Mouse (Mus musculus) midbrain, embryonic 10.5 days (tissue): ENCODE measurements around the gene Dph2. TPM values are rescaled to one million over a fixed set of nuclear protein-coding genes. Genes with fewer than 3 reads are reported as not detected.

ENCODE experiments used
- DNase-seq: peaks from one replicate; pipeline ENCODE4 v3.0.0-alpha.2; 2017; ENCODE audit warnings: low spot score
- H3K27ac ChIP-seq: fragments of 300-500 bp; sonication (generic); replicated peaks from 2 replicates; pipeline ENCODE4 v1.5.1; 2016; ENCODE audit warnings: mild to moderate bottlenecking
- H3K27me3 ChIP-seq: fragments of 300-500 bp; sonication (generic); 2 replicates; pipeline ENCODE4 v1.6.1; 2016; ENCODE audit warnings: low read depth, mild to moderate bottlenecking; ENCODE audit not compliant: poor library complexity, severe bottlenecking
- H3K36me3 ChIP-seq: fragments of 300-500 bp; sonication (generic); 2 replicates; pipeline ENCODE4 v1.6.1; 2016; ENCODE audit warnings: mild to moderate bottlenecking, moderate library complexity
- H3K4me1 ChIP-seq: fragments of 300-500 bp; sonication (generic); 2 replicates; pipeline ENCODE4 v1.6.1; 2016
- H3K4me3 ChIP-seq: fragments of 300-500 bp; sonication (generic); 2 replicates; pipeline ENCODE4 v1.5.1; 2016; ENCODE audit warnings: mild to moderate bottlenecking, moderate library complexity
- H3K9me3 ChIP-seq: fragments of 300-500 bp; sonication (generic); replicated peaks from 2 replicates; pipeline ENCODE4 v1.6.1; 2016; ENCODE audit warnings: mild to moderate bottlenecking
- WGBS: fragments of 180-500 bp; shearing (Covaris S2); methylation state at CpG from one replicate; pipeline ENCODE4 v1.1.7; 2016; 5-methylcytosine and 5-hydroxymethylcytosine counted together
- polyA plus RNA-seq: library from polyadenylated mRNA; unstranded; fragments of >200 nt; fragmentation: Nextera tagmentation; extraction: Ambion mirVana; gene quantifications from 2 replicates; pipeline ENCODE4 v1.2.1, GENCODE M21; 2016

The Dph2 gene
- polyA plus RNA-seq, 1 experiment from 2014 or later, result 30.9 TPM

- Histone ChIP-seq H3K4me1 (peaks cover 27% of the 10 kb centered on the region), H3K9me3 (no peaks in the 10 kb centered on the region), H3K27ac (no peak overlapping the region), H3K27me3 (peaks cover 14% of the 10 kb centered on the region; the same call in 1 of the 2 replicates), H3K4me3 (no peak overlapping the region), H3K36me3 (no peaks in the 10 kb centered on the region)
- 93% methylated on average over 4 of the region's 4 CpGs for WGBS
- DNase-seq, result no peak
These were observed 26.0 kb upstream of the Dph2 start for GRCm38 (mm10) chr4:117917847-117918246.

GRCm38 (mm10) chr4:117917402-117917801 is 25.6 kb upstream of the Dph2 start:
- H3K36me3 ChIP-seq, result peaks cover under 1% of the 10 kb centered on the region
- peaks cover 9% of the 10 kb centered on the region; the same call in 1 of the 2 replicates for H3K27me3 ChIP-seq
- H3K27ac ChIP-seq, result no peak overlapping the region
- no peak overlapping the region for H3K4me3 ChIP-seq
- peaks cover 32% of the 10 kb centered on the region for H3K4me1 ChIP-seq
- H3K9me3 ChIP-seq, result no peaks in the 10 kb centered on the region
- no peak for DNase-seq
- 89% methylated on average over 4 of the region's 4 CpGs for WGBS

DNA sequence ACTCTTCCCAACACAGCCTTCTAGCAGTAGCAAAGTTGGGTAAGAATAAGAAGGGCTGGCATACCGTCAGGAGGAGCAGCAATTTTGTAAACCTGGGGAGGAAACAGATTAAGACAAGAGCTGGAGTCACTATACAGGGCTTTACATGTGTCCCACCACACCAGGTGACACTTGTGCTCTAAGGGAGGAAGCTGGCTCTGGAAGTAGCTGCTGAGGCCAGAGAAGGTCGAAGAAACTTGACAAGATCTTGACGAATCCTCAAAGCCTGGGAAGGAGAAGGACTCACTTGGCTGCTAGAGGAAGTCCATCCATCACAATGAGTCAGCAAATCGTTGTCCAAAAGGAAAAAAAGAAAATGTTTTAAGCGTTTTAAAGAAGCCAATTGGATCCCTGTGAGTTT is 24.6 kb upstream of the Dph2 start:
- 0 out of 2 replicates have a peak, but pooled peaks cover 1% of the 10 kb centered on the region for H3K27me3 ChIP-seq
- H3K9me3 ChIP-seq, result no peaks in the 10 kb centered on the region
- H3K4me1 ChIP-seq, result peaks cover 42% of the 10 kb centered on the region
- peak overlapping the region; percentile 71 for H3K4me3 ChIP-seq
- no peak for DNase-seq
- H3K36me3 ChIP-seq, result peaks cover 11% of the 10 kb centered on the region
- WGBS, result 93% methylated on average over 5 of the region's 5 CpGs
- no peak overlapping the region for H3K27ac ChIP-seq

GRCm38 (mm10) chr4:117915489-117916105 is 23.8 kb upstream of the Dph2 start:
- Histone ChIP-seq H3K27ac (peak overlapping the region; percentile 97), H3K9me3 (no peaks in the 10 kb centered on the region), H3K4me3 (peak overlapping the region; percentile 71), H3K27me3 (no peaks in the 10 kb centered on the region), H3K4me1 (peaks cover 42% of the 10 kb centered on the region), H3K36me3 (peaks cover 19% of the 10 kb centered on the region)
- 9% methylated on average over 19 of the region's 19 CpGs for WGBS
- peak; percentile 28 for DNase-seq

DNA sequence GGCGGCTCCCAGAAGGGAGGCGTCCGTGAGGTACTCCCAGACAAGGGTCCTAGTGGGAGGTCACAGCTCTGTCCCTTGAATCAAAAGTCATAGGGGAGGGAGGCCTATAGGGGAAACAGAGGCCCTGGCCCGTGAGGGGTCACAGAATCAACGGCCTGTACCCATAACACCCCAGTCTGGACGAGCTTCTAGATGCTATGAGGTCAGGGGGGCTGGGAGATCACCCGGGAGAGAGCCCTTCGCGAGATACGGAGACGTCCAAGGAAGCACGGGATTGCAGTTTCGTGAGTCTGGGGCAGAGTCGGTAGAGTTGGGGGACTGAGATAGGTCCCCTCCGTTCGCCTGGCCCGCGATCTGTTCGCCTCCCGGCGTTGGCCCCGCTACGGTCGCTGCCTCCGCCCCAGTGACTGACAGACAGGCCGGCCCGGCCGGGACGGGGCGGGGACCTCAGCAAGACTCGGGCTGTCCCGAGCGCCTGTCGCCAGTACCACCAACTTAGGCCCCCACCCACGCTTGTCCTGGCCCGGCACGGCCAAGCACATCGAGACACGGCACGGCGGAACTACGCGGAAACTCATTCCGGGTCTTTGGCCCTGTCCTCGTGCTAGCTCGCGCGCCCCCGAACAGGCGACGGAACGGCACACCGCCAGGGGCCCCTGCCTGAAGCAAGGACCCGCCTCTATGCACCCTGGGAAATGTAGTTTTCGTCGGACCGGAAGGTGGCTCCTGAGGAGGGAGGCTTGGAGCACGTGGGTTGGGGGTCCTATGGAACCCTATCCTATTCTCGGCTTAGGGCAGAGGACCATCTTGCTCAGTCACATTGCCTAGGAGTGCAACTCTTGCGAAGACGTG is 23.0 kb upstream of the Dph2 start, which contains the start of gene Ipo13:
Ipo13 (minus strand) TSS at position 409 of the 852 bp plus-strand sequence.
- Histone ChIP-seq H3K4me3 (peak within 1 kb of the TSS; percentile 71), H3K27ac (peak within 1 kb of the TSS; percentile 97), H3K36me3 (peaks cover 27% of the 10 kb centered on the region), H3K9me3 (no peaks in the 10 kb centered on the region), H3K27me3 (no peaks in the 10 kb centered on the region), H3K4me1 (peaks cover 46% of the 10 kb centered on the region)
- peak; percentile 95 for DNase-seq
- WGBS, result under 1% methylated on average over 61 of the region's 61 CpGs

DNA sequence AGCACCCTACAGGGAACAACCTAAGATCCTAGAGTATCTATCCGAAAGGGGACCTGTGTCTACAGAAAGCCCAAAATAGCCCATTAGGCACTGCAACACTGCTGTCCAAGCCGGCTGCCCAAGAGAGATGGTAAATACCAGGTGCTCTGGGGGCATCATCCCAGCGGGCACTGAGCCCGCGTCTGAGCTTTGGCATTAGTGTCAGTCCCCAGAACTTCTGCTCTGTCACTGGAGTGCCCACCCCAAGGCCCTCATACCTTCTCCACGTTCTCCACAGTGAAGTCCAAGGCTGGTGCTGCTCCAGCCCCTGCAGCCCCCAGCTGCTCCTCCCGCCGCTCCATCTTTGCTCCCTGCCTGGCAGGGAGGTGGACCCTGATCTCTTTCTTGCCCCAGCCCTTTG is 22.2 kb upstream of the Dph2 start:
- WGBS, result 19% methylated on average over 8 of the region's 8 CpGs
- peak; percentile 18 for DNase-seq
- H3K9me3 ChIP-seq, result no peaks in the 10 kb centered on the region
- H3K27ac ChIP-seq, result peak overlapping the region; percentile 97
- peaks cover 54% of the 10 kb centered on the region for H3K4me1 ChIP-seq
- H3K27me3 ChIP-seq, result no peaks in the 10 kb centered on the region
- H3K36me3 ChIP-seq, result peaks cover 35% of the 10 kb centered on the region
- peak overlapping the region; percentile 71 for H3K4me3 ChIP-seq

- peak overlapping the region; percentile 71 for H3K4me3 ChIP-seq
- H3K36me3 ChIP-seq, result peaks cover 41% of the 10 kb centered on the region
- 58% methylated on average over 3 of the region's 3 CpGs for WGBS
- peaks cover 60% of the 10 kb centered on the region for H3K4me1 ChIP-seq
- H3K27me3 ChIP-seq, result no peaks in the 10 kb centered on the region
- DNase-seq, result no peak
- H3K9me3 ChIP-seq, result no peaks in the 10 kb centered on the region
- H3K27ac ChIP-seq, result no peak overlapping the region; the same call in 1 of the 2 replicates
These were observed 21.6 kb upstream of the Dph2 start for GRCm38 (mm10) chr4:117913421-117913820.

- Histone ChIP-seq H3K27ac (no peak overlapping the region; the same call in 1 of the 2 replicates), H3K9me3 (no peaks in the 10 kb centered on the region), H3K4me3 (peak overlapping the region; percentile 71), H3K36me3 (peaks cover 47% of the 10 kb centered on the region), H3K4me1 (peaks cover 66% of the 10 kb centered on the region), H3K27me3 (no peaks in the 10 kb centered on the region)
- no peak for DNase-seq
- WGBS, result 75% methylated on average over 7 of the region's 7 CpGs
These were observed 20.9 kb upstream of the Dph2 start for GRCm38 (mm10) chr4:117912685-117913273.

DNA sequence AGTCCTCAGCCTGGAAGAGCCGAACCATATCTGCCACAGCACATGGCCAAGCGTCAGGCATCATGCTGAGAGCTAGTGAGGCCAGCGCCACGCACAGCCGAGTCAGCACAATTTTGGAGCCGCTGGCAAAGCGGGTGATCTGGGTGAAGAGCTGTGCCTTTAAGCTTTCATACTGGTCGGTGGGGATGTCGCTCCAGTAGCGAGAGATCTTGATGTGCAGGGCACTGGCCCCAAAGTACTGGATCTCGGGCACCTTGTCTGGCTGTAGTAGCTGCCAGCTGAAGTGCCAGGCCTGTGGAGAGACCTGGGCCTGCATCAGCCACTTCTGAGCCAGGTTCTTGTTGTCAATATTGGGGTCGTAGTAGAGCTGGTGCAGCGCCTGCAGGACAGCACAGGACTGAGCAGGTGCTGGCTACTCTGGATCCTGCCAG is 20.3 kb upstream of the Dph2 start:
- 94% methylated on average over 13 of the region's 13 CpGs for WGBS
- DNase-seq, result no peak
- Histone ChIP-seq H3K9me3 (no peaks in the 10 kb centered on the region), H3K4me3 (0 out of 2 replicates have a peak overlapping the region, but pooled peaks have one; percentile 11), H3K27me3 (no peaks in the 10 kb centered on the region), H3K36me3 (peaks cover 52% of the 10 kb centered on the region), H3K27ac (no peak overlapping the region), H3K4me1 (peaks cover 66% of the 10 kb centered on the region)

DNA sequence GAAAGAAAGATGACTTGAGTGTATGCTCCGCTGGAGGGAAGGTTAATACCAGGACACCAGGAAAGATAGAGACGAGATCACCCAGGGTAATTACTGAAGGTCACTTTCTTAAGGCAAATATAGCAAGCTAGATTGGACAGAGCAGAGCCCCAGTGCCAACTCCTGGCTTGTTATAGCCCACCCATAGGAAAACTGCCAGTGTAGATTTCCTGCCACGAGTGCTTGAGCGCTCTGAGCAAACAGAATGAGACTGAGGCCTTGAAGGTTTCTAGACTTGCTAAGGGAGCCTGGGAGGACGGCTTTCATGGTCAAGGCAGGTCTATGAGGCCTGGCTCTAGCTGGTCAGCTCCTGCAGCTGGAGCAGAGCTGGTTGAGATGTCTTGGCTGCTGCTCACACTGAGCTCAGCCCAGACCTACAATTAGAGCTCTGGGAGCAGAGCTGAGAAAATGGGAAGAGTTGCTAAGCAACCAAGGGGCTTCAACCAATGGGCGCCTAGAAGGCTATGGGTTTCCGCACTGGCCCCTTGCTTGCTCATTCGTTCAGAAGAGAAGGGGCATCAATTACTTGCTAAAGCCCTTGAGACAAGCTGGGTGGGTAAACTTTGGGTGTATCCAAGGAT is 17.1 kb upstream of the Dph2 start:
- H3K27ac ChIP-seq, result 0 out of 2 replicates have a peak overlapping the region, but pooled peaks have one; percentile 20
- peaks cover 49% of the 10 kb centered on the region for H3K4me1 ChIP-seq
- no peaks in the 10 kb centered on the region for H3K9me3 ChIP-seq
- peak overlapping the region; percentile 25; the same call in 1 of the 2 replicates for H3K4me3 ChIP-seq
- WGBS, result 80% methylated on average over 8 of the region's 8 CpGs
- H3K27me3 ChIP-seq, result no peaks in the 10 kb centered on the region
- peaks cover 80% of the 10 kb centered on the region for H3K36me3 ChIP-seq
- no peak for DNase-seq

DNA sequence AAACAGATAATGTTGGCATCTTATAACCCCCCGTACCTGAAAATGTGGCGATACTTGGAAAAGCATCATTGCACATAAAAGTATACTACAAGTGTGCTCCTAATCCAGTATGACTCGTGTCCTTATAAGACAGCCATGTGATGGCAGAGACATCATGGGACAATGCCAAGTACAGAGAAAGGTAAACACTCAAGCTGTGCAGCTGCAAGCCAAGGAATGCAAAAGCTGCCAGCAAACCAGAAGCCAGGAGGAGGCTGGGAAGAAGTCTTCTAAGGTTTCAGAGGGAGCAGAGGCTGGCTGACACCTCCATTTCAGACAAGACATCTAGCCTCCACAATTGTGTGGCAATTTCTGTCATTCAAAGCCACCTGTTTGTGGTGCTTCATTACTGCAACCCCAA is 14.4 kb upstream of the Dph2 start:
- DNase-seq, result no peak
- no peaks in the 10 kb centered on the region for H3K9me3 ChIP-seq
- peaks cover 95% of the 10 kb centered on the region for H3K36me3 ChIP-seq
- no peak overlapping the region for H3K4me3 ChIP-seq
- no peaks in the 10 kb centered on the region for H3K27me3 ChIP-seq
- H3K27ac ChIP-seq, result no peak overlapping the region
- peaks cover 24% of the 10 kb centered on the region for H3K4me1 ChIP-seq
- 95% methylated on average over 3 of the region's 3 CpGs for WGBS

- DNase-seq, result no peak
- peaks cover 95% of the 10 kb centered on the region for H3K36me3 ChIP-seq
- no peaks in the 10 kb centered on the region for H3K27me3 ChIP-seq
- H3K27ac ChIP-seq, result no peak overlapping the region
- no peak overlapping the region for H3K4me3 ChIP-seq
- WGBS, result 94% methylated on average over 8 of the region's 8 CpGs
- H3K4me1 ChIP-seq, result peaks cover 19% of the 10 kb centered on the region
- H3K9me3 ChIP-seq, result no peaks in the 10 kb centered on the region
These were observed 12.9 kb upstream of the Dph2 start for GRCm38 (mm10) chr4:117904761-117905160.
